Mouse (Mus musculus) layer of hippocampus, postnatal 25 days (tissue): ENCODE results near the gene C1qb. TPM values are rescaled to one million over a fixed set of nuclear protein-coding genes. Genes with fewer than 3 reads are reported as not detected.

Source experiments
- total RNA-seq, 2 experiments: library from RNA; stranded (reverse); gene quantifications; 2 replicates each; pipeline ENCODE4 v1.2.3; 2021

The C1qb gene
- total RNA-seq, 2 experiments from 2014 or later: 50.7 to 56.9 TPM

Other genes starting within 250 kb of the C1qb start
- gene Ephb2, start 50.2 kb downstream of the C1qb start, total RNA-seq: 10 to 100 TPM; 24.0 to 29.2 TPM
- 10 to 100 TPM; 37.3 to 45.0 TPM for gene C1qc, start 6.9 kb upstream of the C1qb start, total RNA-seq
- gene C1qa, start 12.6 kb upstream of the C1qb start, total RNA-seq: 10 to 100 TPM; 48.2 to 51.3 TPM
- gene Epha8, start 70.6 kb upstream of the C1qb start, total RNA-seq: 1 to 10 TPM; 1.9 to 2.3 TPM
- 10 to 100 TPM in 1 of 2 experiments, 1 to 10 TPM in 1; 8.8 to 11.3 TPM for gene Zbtb40, start 162.6 kb upstream of the C1qb start, total RNA-seq